Mouse (Mus musculus) hindbrain, embryonic 11.5 days (tissue): Measurements from ENCODE around the gene Supt7l. TPM values are rescaled to one million over a fixed set of nuclear protein-coding genes. Genes with fewer than 3 reads are reported as not detected.
"Not testable (repeated sequence)": the region's sequence is repeated elsewhere in the genome, so short reads cannot be mapped to it uniquely, and the experiment has no call there.

Experiments used
- ATAC-seq: fragments of 200-750 bp; cut with Nextera tagmentation; 2 replicates; pipeline ENCODE4 v1.8.0; 2017; ENCODE audit warnings: mild to moderate bottlenecking, moderate TSS enrichment, moderate library complexity; ENCODE audit not compliant: low FRiP score
- DNase-seq: peaks from one replicate; pipeline ENCODE4 v3.0.0-alpha.2; 2015; ENCODE audit warnings: low spot score
- H3K27ac ChIP-seq: fragments of 300-500 bp; sonication (generic); 2 replicates; pipeline ENCODE4 v1.5.1; 2014; ENCODE audit warnings: mild to moderate bottlenecking, low read depth, low read length
- H3K27me3 ChIP-seq: fragments of 300-500 bp; sonication (generic); 2 replicates; pipeline ENCODE4 v1.6.1; 2014; ENCODE audit warnings: mild to moderate bottlenecking, low read length, moderate library complexity, mixed read lengths; ENCODE audit not compliant: control insufficient read depth, insufficient read depth
- H3K36me3 ChIP-seq: fragments of 300-500 bp; sonication (generic); 2 replicates; pipeline ENCODE4 v1.6.1; 2014; ENCODE audit warnings: mild to moderate bottlenecking, low read length, moderate library complexity, mixed read lengths; ENCODE audit not compliant: control insufficient read depth, insufficient read depth
- H3K4me1 ChIP-seq: fragments of 300-500 bp; sonication (generic); replicated peaks from 2 replicates; pipeline ENCODE4 v1.6.1; 2014; ENCODE audit warnings: low read length, mixed read lengths; ENCODE audit not compliant: control insufficient read depth, insufficient read depth
- H3K4me2 ChIP-seq: fragments of 300-500 bp; sonication (generic); replicated peaks from 2 replicates; pipeline ENCODE4 v1.6.1; 2014; ENCODE audit warnings: mild to moderate bottlenecking, low read depth, low read length
- H3K4me3 ChIP-seq: fragments of 300-500 bp; sonication (generic); 2 replicates; pipeline ENCODE4 v1.5.1; 2014; ENCODE audit warnings: low read depth, low read length
- H3K9ac ChIP-seq: fragments of 300-500 bp; sonication (generic); 2 replicates; pipeline ENCODE4 v1.6.1; 2014; ENCODE audit warnings: low read depth, low read length
- H3K9me3 ChIP-seq: fragments of 300-500 bp; sonication (generic); 2 replicates; pipeline ENCODE4 v1.6.1; 2016; ENCODE audit warnings: low read length; ENCODE audit not compliant: control insufficient read depth
- WGBS: fragments of 180-500 bp; shearing (Covaris S2); extraction: QIAGEN DNeasy Blood & Tissue Kit; methylation state at CpG from one replicate; pipeline ENCODE4 v1.1.7; 2014; 5-methylcytosine and 5-hydroxymethylcytosine counted together
- polyA plus RNA-seq: library from polyadenylated mRNA; unstranded; fragments of >200 nt; fragmentation: Nextera tagmentation; extraction: Ambion mirVana; gene quantifications from 2 replicates; pipeline ENCODE4 v1.2.1, GENCODE M21; 2014

Gene Supt7l
- 21.3 and 27.4 TPM in 2 replicates for polyA plus RNA-seq

DNA sequence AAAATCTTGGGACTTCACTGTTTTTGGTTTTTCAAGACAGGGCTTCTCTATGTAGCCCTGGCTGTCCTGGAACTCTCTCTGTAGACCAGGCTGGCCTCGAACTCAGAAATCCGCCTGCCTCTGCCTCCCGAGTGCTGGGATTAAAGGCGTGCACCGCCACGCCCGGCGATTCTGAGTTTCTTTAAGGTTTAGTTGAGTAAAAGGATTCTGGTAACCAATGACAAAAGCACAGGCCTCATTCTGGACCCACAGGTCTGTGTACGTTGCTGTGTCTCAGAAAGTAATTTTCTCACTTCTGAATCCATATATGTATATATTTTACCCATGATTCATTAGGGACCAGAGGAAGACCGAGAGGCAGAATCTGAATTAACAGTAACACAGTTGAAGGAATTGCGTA, at the start of gene Supt7l:
Supt7l (minus strand) TSS at position 101 of the 400 bp plus-strand sequence.
- not testable (repeated sequence) for H3K36me3 ChIP-seq, H3K4me1 ChIP-seq, DNase-seq, H3K27me3 ChIP-seq, H3K9me3 ChIP-seq, ATAC-seq
- Histone ChIP-seq H3K27ac (peak within 1 kb of the TSS; percentile 70; the same call in 1 of the 2 replicates), H3K4me2 (peak within 1 kb of the TSS; percentile 88), H3K4me3 (peak within 1 kb of the TSS; percentile 99), H3K9ac (peak within 1 kb of the TSS; percentile 90)
- 82% methylated on average over 11 of the region's 11 CpGs for WGBS

DNA sequence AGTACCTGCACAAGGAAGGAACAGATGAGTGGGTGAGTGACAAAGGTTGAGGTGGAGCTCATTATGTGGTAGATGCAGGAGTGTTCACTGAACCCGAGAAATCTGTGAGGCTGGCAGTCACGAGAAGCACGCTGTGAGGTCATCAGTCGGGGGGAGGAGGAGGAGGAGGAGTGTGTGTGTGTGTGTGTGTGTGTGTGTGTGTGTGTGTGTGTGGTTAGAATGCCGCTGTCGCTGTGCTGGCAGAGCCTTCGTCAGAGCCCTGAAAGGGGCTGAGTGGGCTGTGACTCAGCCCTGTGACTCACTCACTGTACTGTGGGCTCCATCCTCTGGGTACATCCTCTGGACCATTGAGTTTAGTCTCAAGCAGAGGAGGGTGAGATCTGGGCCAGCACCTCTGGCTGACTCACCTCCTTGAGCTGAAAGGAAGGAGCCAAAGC, 49.0 kb upstream of the Supt7l start:
- DNase-seq (no peak), ATAC-seq (no peak)
- Histone ChIP-seq H3K9ac (no peak overlapping the region), H3K27me3 (no peaks in the 10 kb centered on the region), H3K4me1 (no peaks in the 10 kb centered on the region), H3K27ac (no peak overlapping the region), H3K36me3 (no peaks in the 10 kb centered on the region), H3K4me3 (no peak overlapping the region), H3K9me3 (no peaks in the 10 kb centered on the region), H3K4me2 (no peak overlapping the region)
- 66% methylated on average over 6 of the region's 7 CpGs for WGBS

DNA sequence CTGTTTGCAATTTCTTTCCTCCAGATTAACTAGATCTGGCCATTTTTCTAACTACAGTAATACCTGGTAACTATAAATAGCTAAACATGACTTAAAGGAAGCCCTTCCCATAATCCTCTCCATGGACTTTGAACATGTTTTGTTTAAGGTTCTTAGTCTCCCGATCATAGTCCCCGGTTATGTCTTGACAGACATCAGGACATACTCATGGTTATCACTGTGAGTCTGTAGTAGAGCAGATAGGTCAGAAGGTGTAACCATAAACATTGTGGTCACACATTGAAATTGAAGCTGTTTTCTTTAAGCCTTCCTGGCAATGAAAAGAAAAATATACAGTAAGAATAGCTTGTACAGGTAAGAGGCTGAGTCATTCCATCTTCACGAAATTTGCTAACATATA, 46.1 kb upstream of the Supt7l start:
- no peak overlapping the region for H3K27ac ChIP-seq
- no peaks in the 10 kb centered on the region for H3K9me3 ChIP-seq
- H3K27me3 ChIP-seq: no peaks in the 10 kb centered on the region
- no peak overlapping the region for H3K4me2 ChIP-seq
- 96% methylated on average over 3 of the region's 3 CpGs for WGBS
- H3K9ac ChIP-seq: no peak overlapping the region
- ATAC-seq (no peak), DNase-seq (no peak)
- no peaks in the 10 kb centered on the region for H3K36me3 ChIP-seq
- H3K4me1 ChIP-seq: no peaks in the 10 kb centered on the region
- H3K4me3 ChIP-seq: no peak overlapping the region

DNA sequence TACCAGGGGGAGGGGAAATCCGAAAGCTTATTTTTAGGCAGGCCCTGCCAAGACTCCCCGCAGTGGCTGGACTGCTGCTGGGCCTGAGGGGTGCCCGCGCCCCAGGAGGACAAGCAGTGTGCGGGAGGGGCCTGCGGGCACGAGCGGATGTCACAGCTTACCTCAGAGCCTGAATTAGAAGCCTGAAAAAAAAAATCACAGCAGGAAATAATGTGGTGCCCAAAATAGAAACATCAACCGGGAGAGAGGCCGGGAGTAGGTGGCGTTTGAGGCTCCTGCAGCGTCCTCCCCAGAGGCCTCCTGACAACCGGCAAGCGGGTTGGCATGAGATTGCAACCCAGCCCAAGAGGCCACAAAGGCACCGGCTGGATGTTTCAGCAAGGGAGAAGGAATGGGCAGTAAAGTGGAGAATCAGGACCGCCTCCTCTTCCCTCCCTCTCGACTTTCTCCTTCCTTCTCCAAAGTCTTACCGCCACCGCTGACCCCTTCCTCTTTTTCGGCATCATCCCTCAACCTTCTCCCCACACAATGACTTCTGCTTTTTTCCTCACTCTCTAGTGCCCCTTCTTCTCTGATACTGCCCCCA, 43.5 kb upstream of the Supt7l start:
- DNase-seq (no peak), ATAC-seq (no peak)
- Histone ChIP-seq H3K9me3 (no peaks in the 10 kb centered on the region), H3K27me3 (no peaks in the 10 kb centered on the region), H3K27ac (no peak overlapping the region), H3K4me2 (peak overlapping the region; percentile 11; the same call in 1 of the 2 replicates), H3K4me3 (no peak overlapping the region), H3K36me3 (no peaks in the 10 kb centered on the region), H3K9ac (no peak overlapping the region), H3K4me1 (no peaks in the 10 kb centered on the region)
- 16% methylated on average over 20 of the region's 20 CpGs for WGBS

DNA sequence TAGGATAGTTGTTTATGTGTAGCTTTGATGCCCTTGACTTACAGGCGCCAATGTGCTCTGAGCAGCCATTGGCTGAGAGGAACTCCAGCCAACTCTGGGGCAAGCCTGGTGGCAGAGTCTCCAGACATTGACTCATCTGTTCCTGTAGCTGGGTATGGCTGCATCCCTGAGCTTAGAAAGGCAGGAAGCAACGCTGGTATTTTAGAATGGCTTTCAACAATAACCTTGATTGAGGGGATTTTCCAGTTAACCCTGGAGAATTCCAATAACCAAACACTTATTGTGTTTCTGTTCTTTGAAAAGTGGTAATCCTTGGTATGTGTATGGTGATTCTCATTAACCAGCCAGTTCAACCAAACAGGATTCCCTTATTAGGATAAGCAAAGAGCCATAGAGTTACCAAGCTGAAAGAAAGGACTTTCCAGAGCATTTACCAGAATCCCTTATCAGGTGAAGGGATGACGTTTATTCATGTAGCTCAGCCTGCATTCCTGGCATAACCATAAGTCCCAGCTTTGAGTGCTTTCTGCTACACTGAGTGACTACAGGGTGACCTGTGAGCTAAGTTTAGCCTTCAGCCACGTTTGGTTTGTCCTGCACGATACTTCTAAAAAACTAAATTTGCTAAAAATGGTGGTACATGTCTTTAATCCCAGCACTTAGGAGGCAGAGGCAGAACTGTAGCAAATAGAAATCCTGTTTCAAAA, 40.5 kb upstream of the Supt7l start:
- DNase-seq: no peak
- H3K4me3 ChIP-seq: no peak overlapping the region
- H3K9me3 ChIP-seq: no peaks in the 10 kb centered on the region
- H3K27me3 ChIP-seq: no peaks in the 10 kb centered on the region
- WGBS: 87% methylated on average over 5 of the region's 5 CpGs
- H3K9ac ChIP-seq: no peak overlapping the region
- H3K4me1 ChIP-seq: no peaks in the 10 kb centered on the region
- no peaks in the 10 kb centered on the region for H3K36me3 ChIP-seq
- no peak overlapping the region for H3K4me2 ChIP-seq
- no peak for ATAC-seq
- no peak overlapping the region for H3K27ac ChIP-seq

DNA sequence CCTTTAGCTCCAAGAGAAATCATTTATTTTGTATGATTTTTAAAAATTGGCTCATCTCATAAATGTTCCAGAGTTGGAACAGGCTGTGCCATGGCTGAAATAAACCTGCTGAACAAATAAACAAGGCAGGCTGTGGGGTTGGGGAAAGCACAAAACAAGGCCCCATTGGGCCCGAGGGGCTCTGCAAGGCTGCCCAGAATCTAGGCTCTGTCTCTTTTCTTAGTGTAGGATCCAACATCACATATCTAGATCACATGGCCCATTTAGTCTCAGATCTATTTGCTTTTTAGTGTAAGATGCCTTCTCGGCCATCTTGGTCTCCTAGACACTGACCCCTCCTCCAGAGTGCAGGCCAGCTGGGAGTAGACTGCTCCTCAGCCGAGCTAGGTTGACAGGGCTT, 38.9 kb upstream of the Supt7l start:
- no peaks in the 10 kb centered on the region for H3K27me3 ChIP-seq
- no peaks in the 10 kb centered on the region for H3K4me1 ChIP-seq
- no peaks in the 10 kb centered on the region for H3K9me3 ChIP-seq
- ATAC-seq: no peak
- H3K27ac ChIP-seq: no peak overlapping the region
- H3K4me2 ChIP-seq: no peak overlapping the region
- no peak overlapping the region for H3K4me3 ChIP-seq
- H3K9ac ChIP-seq: no peak overlapping the region
- no peak for DNase-seq
- 53% methylated on average over 3 of the region's 3 CpGs for WGBS
- H3K36me3 ChIP-seq: no peaks in the 10 kb centered on the region

DNA sequence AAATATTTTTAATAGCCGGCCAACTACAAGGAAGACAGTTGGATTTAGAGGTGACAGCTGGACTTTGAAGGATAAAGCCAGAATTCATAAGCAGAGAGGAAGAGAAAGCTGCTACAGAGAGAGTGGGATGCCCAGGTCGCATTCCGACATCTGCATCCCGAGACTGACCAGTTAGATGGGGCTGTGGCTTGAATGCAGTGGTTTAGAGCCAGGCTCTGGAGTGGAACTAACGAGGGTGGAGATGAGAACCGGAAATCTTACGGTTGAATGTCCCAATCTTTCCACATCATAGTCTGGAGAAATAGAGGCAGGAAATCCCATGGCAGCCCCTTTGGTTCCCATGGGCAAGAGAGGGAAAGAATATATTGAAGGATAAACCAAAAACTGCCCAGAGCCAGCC, 38.4 kb upstream of the Supt7l start:
- H3K9me3 ChIP-seq: no peaks in the 10 kb centered on the region
- no peak overlapping the region for H3K4me3 ChIP-seq
- ATAC-seq (no peak), DNase-seq (no peak)
- 84% methylated on average over 7 of the region's 7 CpGs for WGBS
- H3K4me2 ChIP-seq: no peak overlapping the region
- H3K27ac ChIP-seq: no peak overlapping the region
- no peaks in the 10 kb centered on the region for H3K36me3 ChIP-seq
- H3K4me1 ChIP-seq: no peaks in the 10 kb centered on the region
- no peaks in the 10 kb centered on the region for H3K27me3 ChIP-seq
- H3K9ac ChIP-seq: no peak overlapping the region

DNA sequence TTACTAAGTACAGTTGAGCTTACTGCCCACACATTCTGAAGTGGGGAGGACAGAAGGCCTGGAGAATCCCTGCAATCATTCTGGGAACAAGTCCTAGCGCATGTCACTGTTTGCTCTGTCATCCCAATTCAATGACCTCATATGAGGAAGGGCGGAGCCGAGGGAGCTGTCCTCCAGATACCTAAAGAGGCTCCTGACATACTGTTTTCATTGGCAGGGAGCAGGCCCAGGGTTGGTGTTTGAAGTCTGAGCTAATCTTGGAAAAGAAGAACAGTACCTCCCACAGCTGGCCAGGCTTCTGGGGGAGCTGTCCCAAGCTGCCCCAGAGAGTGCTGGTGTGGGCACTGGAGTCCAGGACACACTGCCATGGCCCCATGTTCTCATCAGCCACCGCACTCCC, 37.4 kb upstream of the Supt7l start:
- Histone ChIP-seq H3K27ac (no peak overlapping the region), H3K4me1 (no peaks in the 10 kb centered on the region), H3K27me3 (no peaks in the 10 kb centered on the region), H3K4me3 (no peak overlapping the region), H3K4me2 (no peak overlapping the region), H3K9ac (no peak overlapping the region), H3K9me3 (no peaks in the 10 kb centered on the region), H3K36me3 (no peaks in the 10 kb centered on the region)
- WGBS: 88% methylated on average over 4 of the region's 4 CpGs
- DNase-seq (no peak), ATAC-seq (no peak)

DNA sequence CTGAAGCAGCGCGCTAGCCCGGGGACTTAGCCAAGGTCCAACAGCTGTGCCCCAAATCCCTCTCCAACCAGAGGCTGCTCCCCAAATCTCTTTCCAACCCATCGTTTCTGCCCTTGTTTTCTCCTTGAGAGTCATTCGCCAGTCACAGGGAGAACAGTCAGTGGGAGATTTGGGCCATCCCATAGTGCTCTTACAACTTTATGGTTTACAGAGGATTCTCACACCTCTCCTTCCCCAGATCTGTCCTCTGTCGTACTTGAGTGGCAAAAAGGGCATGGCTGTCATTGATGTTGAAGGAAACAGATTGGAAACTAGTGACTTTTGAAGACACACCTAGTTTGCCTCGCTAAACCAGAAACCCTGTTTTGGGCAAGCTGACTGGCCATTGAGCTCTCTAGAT, 36.3 kb upstream of the Supt7l start:
- Histone ChIP-seq H3K4me1 (no peaks in the 10 kb centered on the region), H3K9me3 (no peaks in the 10 kb centered on the region), H3K27ac (no peak overlapping the region), H3K36me3 (no peaks in the 10 kb centered on the region), H3K4me2 (no peak overlapping the region), H3K4me3 (no peak overlapping the region), H3K27me3 (no peaks in the 10 kb centered on the region), H3K9ac (no peak overlapping the region)
- WGBS: 47% methylated on average over 7 of the region's 7 CpGs
- no peak for ATAC-seq
- DNase-seq: no peak
